Mouse (Mus musculus): ENCODE data around the gene Cited2.

Cited2 gene

GRCm38 (mm10) chr10:17722653-17723410 lies at the start of gene Cited2:
Gene Cited2 (plus strand): TSS chr10:17723218.
- peak; percentile 80 for DNase-seq (ENCODE audit: low read depth, low spot score)

- DNase-seq (ENCODE audit: low read depth, low spot score), result no peak
Observed at GRCm38 (mm10) chr10:17674454-17674853, 48.6 kb upstream of the Cited2 start.

- no peak for DNase-seq (ENCODE audit: low read depth, low spot score)
Observed at GRCm38 (mm10) chr10:17674869-17675268, 48.1 kb upstream of the Cited2 start.

GRCm38 (mm10) chr10:17676464-17676863 lies 46.6 kb upstream of the Cited2 start:
- DNase-seq (ENCODE audit: low read depth, low spot score), result no peak

- no peak for DNase-seq (ENCODE audit: low read depth, low spot score)
Observed at GRCm38 (mm10) chr10:17677308-17677707, 45.7 kb upstream of the Cited2 start.

- no peak for DNase-seq (ENCODE audit: low read depth, low spot score)
Observed at GRCm38 (mm10) chr10:17680432-17681382, 42.3 kb upstream of the Cited2 start.

GRCm38 (mm10) chr10:17681386-17681785 lies 41.6 kb upstream of the Cited2 start:
- no peak for DNase-seq (ENCODE audit: low read depth, low spot score)

GRCm38 (mm10) chr10:17683852-17684428 lies 39.1 kb upstream of the Cited2 start:
- no peak for DNase-seq (ENCODE audit: low read depth, low spot score)

GRCm38 (mm10) chr10:17689806-17690205 lies 33.2 kb upstream of the Cited2 start:
- DNase-seq (ENCODE audit: low read depth, low spot score), result no peak

- no peak for DNase-seq (ENCODE audit: low read depth, low spot score)
Observed at GRCm38 (mm10) chr10:17691709-17692108, 31.3 kb upstream of the Cited2 start.

- no peak for DNase-seq (ENCODE audit: low read depth, low spot score)
Observed at GRCm38 (mm10) chr10:17695801-17696200, 27.2 kb upstream of the Cited2 start.

GRCm38 (mm10) chr10:17697376-17698265 lies 25.4 kb upstream of the Cited2 start:
- DNase-seq (ENCODE audit: low read depth, low spot score), result no peak

GRCm38 (mm10) chr10:17705466-17705973 lies 17.5 kb upstream of the Cited2 start:
- DNase-seq (ENCODE audit: low read depth, low spot score), result no peak

- no peak for DNase-seq (ENCODE audit: low read depth, low spot score)
Observed at GRCm38 (mm10) chr10:17710753-17711152, 12.3 kb upstream of the Cited2 start.

GRCm38 (mm10) chr10:17719009-17719570 lies 3.9 kb upstream of the Cited2 start:
- DNase-seq (ENCODE audit: low read depth, low spot score), result no peak

- no peak for DNase-seq (ENCODE audit: low read depth, low spot score)
Observed at GRCm38 (mm10) chr10:17719646-17720045, 3.4 kb upstream of the Cited2 start.

GRCm38 (mm10) chr10:17720891-17721601 lies 2.0 kb upstream of the Cited2 start:
- DNase-seq (ENCODE audit: low read depth, low spot score), result no peak

- DNase-seq (ENCODE audit: low read depth, low spot score), result peak; percentile 22
Observed at GRCm38 (mm10) chr10:17721602-17722121, 1.4 kb upstream of the Cited2 start.

- peak; percentile 77 for DNase-seq (ENCODE audit: low read depth, low spot score)
Observed at GRCm38 (mm10) chr10:17722158-17722557, 860 bp upstream of the Cited2 start.

GRCm38 (mm10) chr10:17723421-17723841 lies 413 bp downstream of the Cited2 start:
- no peak for DNase-seq (ENCODE audit: low read depth, low spot score)

All from c-Kit-negative CD71-positive TER-119-positive erythroid progenitor cells, embryonic 14.5 days (primary cell).